Mouse (Mus musculus) megakaryocyte, embryonic 14.5 days (primary cell): ENCODE data around the gene Exosc8. TPM values are rescaled to one million over a fixed set of nuclear protein-coding genes. Genes with fewer than 3 reads are reported as not detected.
"Not testable (repeated sequence)": the region's sequence is repeated elsewhere in the genome, so short reads cannot be mapped to it uniquely, and the experiment has no call there.

Experiments used
- H3K27me3 ChIP-seq: replicated peaks from 2 replicates; pipeline ENCODE3; 2012; ENCODE audit warnings: inconsistent platforms
- H3K36me3 ChIP-seq: replicated peaks from 2 replicates; pipeline ENCODE3; 2012; ENCODE audit warnings: low read length, inconsistent platforms, mixed read lengths
- H3K4me1 ChIP-seq: 2 replicates; pipeline ENCODE4 v1.6.1; 2012; ENCODE audit warnings: inconsistent platforms
- H3K4me3 ChIP-seq: replicated peaks from 2 replicates; pipeline ENCODE3; 2012; ENCODE audit warnings: moderate library complexity, mild to moderate bottlenecking, inconsistent platforms
- H3K9me3 ChIP-seq: 2 replicates; pipeline ENCODE4 v1.6.1; 2012; ENCODE audit warnings: inconsistent platforms
- FLI1 ChIP-seq: IDR thresholded peaks from 2 replicates; pipeline ENCODE4 v1.6.1; 2012; ENCODE audit warnings: low read length, inconsistent platforms, mixed read lengths
- GATA1 ChIP-seq: IDR thresholded peaks from 3 replicates; pipeline ENCODE4 v1.6.1; 2012; ENCODE audit warnings: mixed read lengths, low read length, inconsistent platforms, borderline replicate concordance
- polyA plus RNA-seq: library from polyadenylated mRNA; stranded (reverse); fragments of >175 nt; gene quantifications from 2 replicates; pipeline ENCODE4 v1.2.3, GENCODE M21; 2012; ENCODE audit warnings: low replicate concordance; ENCODE audit not compliant: insufficient read depth

Gene Exosc8
- polyA plus RNA-seq, 1 experiment: 33.9 TPM

DNA sequence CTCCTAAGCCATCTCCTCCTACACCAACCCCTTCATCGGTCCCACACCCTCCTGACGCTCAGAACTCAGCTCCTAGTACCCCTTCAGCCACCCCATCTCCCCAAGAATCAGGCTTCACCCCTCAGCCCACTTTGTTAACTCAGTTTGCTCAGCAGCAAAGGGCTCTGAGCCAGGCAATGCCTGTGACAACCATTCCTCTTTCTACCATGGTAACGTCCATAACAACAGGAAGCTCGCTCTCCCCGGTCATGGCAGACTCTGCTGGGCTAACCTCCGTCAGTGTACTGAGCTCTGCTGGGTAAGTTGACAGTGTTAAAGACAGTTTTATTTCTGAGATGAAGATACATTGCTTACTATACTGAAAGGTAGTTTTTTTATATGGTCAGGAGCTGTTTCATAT lies 17.8 kb downstream of the Exosc8 start:
- peaks cover 96% of the 10 kb centered on the region for H3K36me3 ChIP-seq
- peaks cover 6% of the 10 kb centered on the region for H3K4me1 ChIP-seq
- H3K9me3 ChIP-seq: no peaks in the 10 kb centered on the region
- H3K27me3 ChIP-seq: no peaks in the 10 kb centered on the region
- H3K4me3 ChIP-seq: no peak overlapping the region
- TF ChIP-seq FLI1: no peak
- no peak for TF ChIP-seq GATA1

DNA sequence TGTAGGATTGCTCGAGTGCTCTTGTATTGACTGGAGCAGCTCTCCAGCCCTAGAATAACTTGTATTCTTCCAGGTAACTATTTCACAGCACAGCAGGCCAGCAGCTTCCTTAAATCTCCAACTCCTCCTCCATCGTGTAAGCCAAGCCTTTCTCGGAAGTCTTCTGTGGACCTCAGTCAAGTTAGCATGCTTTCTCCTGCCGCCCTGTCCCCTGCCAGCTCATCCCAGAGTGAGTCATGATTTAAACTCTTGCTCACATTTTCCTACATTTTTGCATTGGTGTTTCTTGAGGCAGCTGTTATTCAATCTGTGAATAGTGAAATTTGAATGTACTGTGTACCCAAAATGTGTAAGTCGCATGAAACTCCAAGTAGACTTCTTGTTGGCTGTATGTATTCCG lies 19.7 kb downstream of the Exosc8 start:
- H3K4me3 ChIP-seq: no peak overlapping the region
- H3K36me3 ChIP-seq: peaks cover 96% of the 10 kb centered on the region

DNA sequence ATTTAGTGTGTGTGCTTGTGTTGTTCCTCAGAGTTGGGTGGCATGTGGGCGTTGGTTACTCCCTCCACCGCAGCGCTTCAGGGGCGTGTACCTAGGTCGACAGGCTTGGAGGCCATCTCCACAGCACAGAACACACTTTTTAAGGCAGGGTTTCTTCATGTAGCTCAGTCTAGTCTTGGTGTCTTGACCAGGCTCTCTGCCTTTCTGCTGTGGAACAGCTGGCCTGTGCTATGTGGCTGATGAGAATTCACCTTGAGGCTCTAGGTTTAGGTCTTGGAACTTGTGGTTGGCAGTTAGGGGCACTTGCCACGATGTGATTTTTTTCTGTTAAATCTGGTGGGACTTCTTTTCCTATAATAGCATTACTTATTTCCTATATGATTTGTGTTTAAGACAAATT lies 20.9 kb downstream of the Exosc8 start, which contains the start of gene Gm21958:
Gene Gm21958 (minus strand): TSS at position 101 of the 400 bp plus-strand sequence.
- Histone ChIP-seq H3K36me3 (peaks cover 100% of the 10 kb centered on the region), H3K4me1 (peaks cover 6% of the 10 kb centered on the region), H3K9me3 (no peaks in the 10 kb centered on the region), H3K4me3 (no peak within 1 kb of the TSS), H3K27me3 (no peaks in the 10 kb centered on the region)
- TF ChIP-seq FLI1 (no peak), GATA1 (no peak)

More for the DNA sequence above, 19.7 kb downstream of the Exosc8 start:
- H3K4me1 ChIP-seq: peaks cover 6% of the 10 kb centered on the region
- H3K9me3 ChIP-seq: no peaks in the 10 kb centered on the region
- TF ChIP-seq GATA1 (no peak), FLI1 (no peak)
- no peaks in the 10 kb centered on the region for H3K27me3 ChIP-seq

DNA sequence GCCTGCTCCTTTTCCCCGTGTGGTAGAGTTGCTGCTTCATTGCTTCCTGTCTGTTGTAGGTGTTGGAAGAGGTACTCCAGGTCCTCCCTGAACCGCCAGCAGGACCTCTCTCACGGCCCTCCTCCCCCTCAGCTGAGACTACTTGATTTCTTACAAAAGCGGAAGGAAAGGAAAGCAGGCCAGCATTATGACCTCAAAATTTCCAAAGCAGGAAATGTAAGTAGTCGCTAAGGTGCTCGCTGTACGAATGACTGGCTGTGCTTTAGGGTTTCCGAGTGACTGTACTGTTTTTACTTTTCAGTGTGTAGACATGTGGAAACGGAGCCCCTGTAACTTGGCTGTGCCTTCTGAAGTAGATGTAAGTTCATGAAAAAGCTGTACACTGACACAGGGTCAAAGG lies 26.2 kb downstream of the Exosc8 start:
- H3K36me3 ChIP-seq: peaks cover 99% of the 10 kb centered on the region
- no peaks in the 10 kb centered on the region for H3K9me3 ChIP-seq
- no peaks in the 10 kb centered on the region for H3K4me1 ChIP-seq
- H3K4me3 ChIP-seq: no peak overlapping the region
- TF ChIP-seq FLI1 (no peak), GATA1 (no peak)
- H3K27me3 ChIP-seq: no peaks in the 10 kb centered on the region

DNA sequence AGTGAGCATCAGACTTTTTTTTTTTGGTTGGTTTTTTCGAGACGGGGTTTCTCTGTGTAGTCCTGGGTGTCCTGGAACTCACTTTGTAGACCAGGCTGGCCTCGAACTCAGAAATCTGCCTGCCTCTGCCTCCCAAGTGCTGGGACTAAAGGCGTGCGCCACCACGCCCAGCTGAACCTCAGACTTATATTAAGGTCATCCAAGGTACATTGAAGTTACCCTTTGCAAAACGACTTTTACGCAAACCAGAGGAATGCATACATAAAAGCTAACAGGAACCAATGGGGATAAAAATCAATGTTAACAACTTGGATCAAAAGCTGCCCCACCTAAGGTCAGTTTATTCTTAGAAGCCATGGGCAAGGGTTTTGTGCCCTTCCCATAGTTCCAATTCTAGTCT lies 31.1 kb downstream of the Exosc8 start:
- H3K36me3 ChIP-seq: peaks cover 92% of the 10 kb centered on the region
- not testable (repeated sequence) for H3K27me3 ChIP-seq, H3K4me1 ChIP-seq, H3K9me3 ChIP-seq, H3K4me3 ChIP-seq

DNA sequence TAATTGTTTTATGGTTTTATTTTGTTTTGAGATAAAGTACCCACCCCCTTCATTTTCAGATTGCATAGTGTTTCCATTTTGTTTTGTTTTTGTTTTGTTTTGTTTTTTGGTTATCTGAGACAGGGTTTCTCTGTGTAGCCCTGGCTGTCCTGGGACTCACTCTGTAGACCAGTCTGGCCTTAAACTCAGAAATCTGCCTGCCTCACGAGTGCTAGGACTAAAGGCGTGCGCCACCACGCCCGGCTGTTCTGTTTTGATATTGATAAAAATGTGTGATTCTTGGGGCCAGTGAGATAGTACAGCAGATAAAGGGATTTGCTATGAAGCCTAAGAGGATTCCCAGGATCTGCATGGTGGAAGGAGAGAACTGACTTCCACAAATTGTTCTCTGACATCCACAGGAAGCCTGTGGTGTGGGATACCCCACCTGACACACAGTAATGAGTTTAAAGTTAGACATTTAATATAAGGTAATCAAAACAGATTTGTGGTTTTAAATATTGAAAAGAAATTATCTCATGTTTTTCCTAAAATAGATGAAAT lies 35.4 kb downstream of the Exosc8 start:
- no peak for TF ChIP-seq FLI1
- no peak for TF ChIP-seq GATA1

DNA sequence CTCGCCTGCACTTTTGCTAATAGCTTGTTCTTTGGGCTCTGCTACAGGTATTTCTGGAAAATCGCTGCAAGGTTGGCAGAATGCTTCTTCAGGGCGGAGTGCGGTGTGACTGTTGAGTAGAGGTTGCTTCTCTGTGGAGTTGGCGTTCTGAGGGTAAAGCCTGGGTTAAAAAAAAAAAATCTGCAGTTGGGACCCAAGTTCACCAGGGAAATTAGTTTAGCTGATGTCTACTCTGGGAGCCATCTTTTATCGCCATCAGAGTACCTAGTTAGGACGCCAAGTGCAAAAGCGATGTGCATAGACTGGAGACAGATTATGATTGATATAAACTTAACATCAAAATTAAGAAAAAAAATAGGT lies 42.2 kb downstream of the Exosc8 start:
- H3K4me1 ChIP-seq: peaks cover 26% of the 10 kb centered on the region
- peak overlapping the region; percentile 95 for H3K4me3 ChIP-seq
- TF ChIP-seq GATA1 (no peak), FLI1 (no peak)

More for the DNA sequence above, 35.4 kb downstream of the Exosc8 start:
- H3K36me3 ChIP-seq: peaks cover 89% of the 10 kb centered on the region
- H3K4me1 ChIP-seq: peaks cover 8% of the 10 kb centered on the region; the same call in 1 of the 2 replicates
- H3K4me3 ChIP-seq: no peak overlapping the region
- no peaks in the 10 kb centered on the region for H3K27me3 ChIP-seq
- no peaks in the 10 kb centered on the region for H3K9me3 ChIP-seq

DNA sequence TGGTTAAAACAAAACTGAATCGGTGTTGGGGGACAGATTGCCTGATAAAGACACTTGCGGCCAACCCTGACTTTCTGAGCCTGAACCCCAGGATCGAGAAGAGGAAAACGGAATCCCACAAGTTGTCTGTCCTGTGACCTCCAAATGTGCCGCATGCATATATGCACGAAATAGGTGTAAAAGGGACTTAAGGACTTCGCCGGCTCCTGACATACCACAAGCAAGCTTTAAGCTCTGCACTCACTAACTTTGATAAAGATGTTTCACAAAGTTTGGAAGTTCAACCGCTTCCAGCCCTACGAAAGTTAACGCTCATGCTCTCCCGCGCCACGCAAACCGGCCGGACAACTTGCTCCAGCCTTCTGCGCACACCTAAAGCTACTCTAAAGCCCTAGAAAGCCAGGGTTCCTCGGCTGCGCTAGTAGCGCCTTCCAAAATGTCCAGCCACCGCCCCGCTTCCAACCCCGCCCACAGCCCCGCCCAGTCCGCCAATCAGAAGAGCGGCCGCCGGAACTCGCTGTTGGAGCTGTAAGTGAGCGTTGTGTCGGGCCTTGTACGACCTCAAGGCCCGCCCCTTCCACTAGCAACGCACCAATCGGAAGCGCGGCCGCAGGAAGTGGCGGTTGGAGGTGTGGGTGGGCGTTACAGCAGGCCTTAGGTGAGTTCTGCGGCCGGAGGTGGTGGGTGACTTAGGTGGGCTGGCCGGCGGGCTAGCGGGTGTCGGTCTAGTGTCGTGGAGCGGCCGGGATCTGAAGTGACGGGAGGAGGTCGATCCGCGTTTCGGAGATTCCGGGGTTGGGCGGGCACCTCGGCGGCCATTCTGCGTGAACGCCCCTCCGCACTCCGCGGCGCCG lies 42.8 kb downstream of the Exosc8 start, which contains the start of gene Supt20:
Gene Supt20 (plus strand): TSS at position 606 of the 854 bp plus-strand sequence.
- H3K4me3 ChIP-seq: peak within 1 kb of the TSS; percentile 95
- H3K4me1 ChIP-seq: peaks cover 26% of the 10 kb centered on the region
- H3K36me3 ChIP-seq: peaks cover 28% of the 10 kb centered on the region
- no peaks in the 10 kb centered on the region for H3K9me3 ChIP-seq
- TF ChIP-seq FLI1: no peak
- TF ChIP-seq GATA1: no peak
- no peaks in the 10 kb centered on the region for H3K27me3 ChIP-seq

More for the DNA sequence above, 42.2 kb downstream of the Exosc8 start:
- Histone ChIP-seq H3K9me3 (no peaks in the 10 kb centered on the region), H3K36me3 (peaks cover 32% of the 10 kb centered on the region), H3K27me3 (no peaks in the 10 kb centered on the region)

DNA sequence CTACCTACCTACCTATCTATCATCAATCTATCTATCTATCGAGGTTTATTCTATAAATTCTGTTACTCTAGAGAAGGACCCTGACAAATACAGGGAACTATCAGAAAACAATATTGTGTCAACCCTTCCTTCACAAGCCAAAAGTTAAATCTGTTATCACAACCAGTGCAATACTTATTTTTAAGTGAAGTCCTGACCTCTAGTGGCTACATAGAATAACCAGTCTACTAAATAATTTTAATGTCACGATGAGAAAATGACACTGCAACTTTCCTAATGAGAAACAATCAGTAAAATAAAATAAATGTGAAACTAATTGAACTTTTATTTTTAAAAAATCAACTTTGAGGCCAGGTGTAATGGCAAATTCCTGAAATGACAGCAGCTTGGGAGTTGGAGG lies 46.1 kb downstream of the Exosc8 start:
- Histone ChIP-seq H3K27me3 (no peaks in the 10 kb centered on the region), H3K9me3 (no peaks in the 10 kb centered on the region), H3K36me3 (no peaks in the 10 kb centered on the region), H3K4me3 (no peak overlapping the region), H3K4me1 (peaks cover 12% of the 10 kb centered on the region)
- TF ChIP-seq FLI1 (no peak), GATA1 (no peak)

DNA sequence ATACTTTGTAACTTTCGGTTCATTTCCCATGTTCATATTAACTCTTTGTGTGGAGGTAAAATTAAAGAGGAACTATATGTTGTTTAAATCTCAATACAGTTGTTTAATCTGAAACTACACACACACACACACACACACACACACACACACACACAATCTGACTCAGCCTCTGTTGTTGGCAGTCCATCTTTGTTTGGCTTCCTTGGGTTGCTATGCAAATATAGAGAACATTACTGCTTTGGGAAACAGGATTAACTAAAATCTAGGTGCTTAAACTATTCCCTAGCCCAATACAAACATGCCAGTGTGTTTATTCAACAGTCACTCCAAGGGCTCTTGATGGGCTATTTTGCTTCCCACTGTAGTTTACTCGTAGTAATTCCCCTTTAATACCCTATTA lies 47.9 kb downstream of the Exosc8 start:
- H3K4me1 ChIP-seq: peaks cover 12% of the 10 kb centered on the region
- TF ChIP-seq FLI1: no peak
- TF ChIP-seq GATA1: no peak
- no peaks in the 10 kb centered on the region for H3K36me3 ChIP-seq

More for the DNA sequence above, 47.9 kb downstream of the Exosc8 start:
- Histone ChIP-seq H3K9me3 (no peaks in the 10 kb centered on the region), H3K27me3 (no peaks in the 10 kb centered on the region), H3K4me3 (no peak overlapping the region)
